Mouse (Mus musculus): ENCODE data around the gene Kif16b. TPM values are rescaled to one million over a fixed set of nuclear protein-coding genes. Genes with fewer than 3 reads are reported as not detected.

Kif16b gene
- polyA plus RNA-seq, 1 experiment from 2014 or later, result 3.7 TPM

- ATAC-seq (ENCODE audit: low FRiP score, low read depth), result no peak
- no peak overlapping the region for H3K9ac ChIP-seq
- H3K27me3 ChIP-seq, result no peaks in the 10 kb centered on the region
- peaks cover 6% of the 10 kb centered on the region; the same call in 1 of the 2 replicates for H3K36me3 ChIP-seq
- no peak overlapping the region for H3K4me3 ChIP-seq
- 87% methylated on average over 6 of the region's 6 CpGs for WGBS
- H3K9me3 ChIP-seq, result no peaks in the 10 kb centered on the region
- H3K4me2 ChIP-seq, result no peak overlapping the region
- no peaks in the 10 kb centered on the region for H3K4me1 ChIP-seq (replicated peaks)
- H3K27ac ChIP-seq (replicated peaks), result no peak overlapping the region
Measured at GRCm38 (mm10) chr2:142860994-142861393, 40.3 kb downstream of the Kif16b start.

- 64% methylated on average over 4 of the region's 4 CpGs for WGBS
- no peak for ATAC-seq (ENCODE audit: low FRiP score, low read depth)
- H3K9me3 ChIP-seq, result no peaks in the 10 kb centered on the region
Measured at GRCm38 (mm10) chr2:142859452-142859851, 41.9 kb downstream of the Kif16b start.

GRCm38 (mm10) chr2:142838775-142839174, 62.6 kb downstream of the Kif16b start:
- Histone ChIP-seq H3K9me3 (no peaks in the 10 kb centered on the region), H3K4me3 (no peak overlapping the region), H3K27ac (replicated peaks) (no peak overlapping the region), H3K4me1 (replicated peaks) (no peaks in the 10 kb centered on the region), H3K4me2 (no peak overlapping the region), H3K27me3 (no peaks in the 10 kb centered on the region), H3K36me3 (no peaks in the 10 kb centered on the region), H3K9ac (no peak overlapping the region)
- ATAC-seq (ENCODE audit: low FRiP score, low read depth), result no peak
- 79% methylated on average over 3 of the region's 3 CpGs for WGBS

More at GRCm38 (mm10) chr2:142859452-142859851, 41.9 kb downstream of the Kif16b start:
- Histone ChIP-seq H3K4me2 (no peak overlapping the region), H3K27ac (replicated peaks) (no peak overlapping the region), H3K36me3 (peaks cover 6% of the 10 kb centered on the region; the same call in 1 of the 2 replicates), H3K4me1 (replicated peaks) (no peaks in the 10 kb centered on the region), H3K9ac (no peak overlapping the region), H3K4me3 (no peak overlapping the region), H3K27me3 (no peaks in the 10 kb centered on the region)

- Histone ChIP-seq H3K4me3 (no peak overlapping the region), H3K4me1 (replicated peaks) (no peaks in the 10 kb centered on the region), H3K36me3 (no peaks in the 10 kb centered on the region), H3K27me3 (no peaks in the 10 kb centered on the region), H3K9ac (no peak overlapping the region), H3K4me2 (no peak overlapping the region), H3K27ac (replicated peaks) (no peak overlapping the region), H3K9me3 (no peaks in the 10 kb centered on the region)
- WGBS, result 81% methylated on average over 1 of the region's 1 CpGs
- ATAC-seq (ENCODE audit: low FRiP score, low read depth), result no peak
Measured at GRCm38 (mm10) chr2:142838118-142838517, 63.2 kb downstream of the Kif16b start.

- no peak for ATAC-seq (ENCODE audit: low FRiP score, low read depth)
- Histone ChIP-seq H3K9me3 (no peaks in the 10 kb centered on the region), H3K36me3 (no peaks in the 10 kb centered on the region), H3K4me3 (no peak overlapping the region), H3K27ac (replicated peaks) (no peak overlapping the region), H3K4me1 (replicated peaks) (no peaks in the 10 kb centered on the region), H3K27me3 (no peaks in the 10 kb centered on the region), H3K4me2 (no peak overlapping the region), H3K9ac (no peak overlapping the region)
- 92% methylated on average over 3 of the region's 3 CpGs for WGBS
Measured at GRCm38 (mm10) chr2:142834751-142835150, 66.6 kb downstream of the Kif16b start.

GRCm38 (mm10) chr2:142832617-142833422, 68.5 kb downstream of the Kif16b start:
- WGBS, result 45% methylated on average over 10 of the region's 10 CpGs
- ATAC-seq (ENCODE audit: low FRiP score, low read depth), result no peak
- H3K9me3 ChIP-seq, result no peaks in the 10 kb centered on the region

GRCm38 (mm10) chr2:142813033-142813432, 88.3 kb downstream of the Kif16b start:
- peak; percentile 76 for ATAC-seq (ENCODE audit: low FRiP score, low read depth)
- H3K36me3 ChIP-seq, result no peaks in the 10 kb centered on the region
- H3K27me3 ChIP-seq, result no peaks in the 10 kb centered on the region
- 44% methylated on average over 2 of the region's 2 CpGs for WGBS
- no peak overlapping the region for H3K27ac ChIP-seq (replicated peaks)
- no peaks in the 10 kb centered on the region for H3K9me3 ChIP-seq
- H3K9ac ChIP-seq, result no peak overlapping the region
- no peak overlapping the region for H3K4me3 ChIP-seq
- H3K4me1 ChIP-seq (replicated peaks), result 0 out of 2 replicates have a peak, but pooled peaks cover 3% of the 10 kb centered on the region
- H3K4me2 ChIP-seq, result no peak overlapping the region

More at GRCm38 (mm10) chr2:142832617-142833422, 68.5 kb downstream of the Kif16b start:
- H3K27ac ChIP-seq (replicated peaks), result no peak overlapping the region
- H3K4me2 ChIP-seq, result no peak overlapping the region
- no peaks in the 10 kb centered on the region for H3K27me3 ChIP-seq
- no peaks in the 10 kb centered on the region for H3K36me3 ChIP-seq
- H3K4me3 ChIP-seq, result no peak overlapping the region
- H3K4me1 ChIP-seq (replicated peaks), result no peaks in the 10 kb centered on the region
- no peak overlapping the region for H3K9ac ChIP-seq

GRCm38 (mm10) chr2:142803760-142804448, 97.4 kb downstream of the Kif16b start:
- Histone ChIP-seq H3K9me3 (no peaks in the 10 kb centered on the region), H3K27me3 (no peaks in the 10 kb centered on the region), H3K4me3 (no peak overlapping the region), H3K27ac (replicated peaks) (no peak overlapping the region), H3K4me2 (no peak overlapping the region), H3K9ac (no peak overlapping the region), H3K36me3 (no peaks in the 10 kb centered on the region), H3K4me1 (replicated peaks) (no peaks in the 10 kb centered on the region)
- 95% methylated on average over 1 of the region's 1 CpGs for WGBS
- ATAC-seq (ENCODE audit: low FRiP score, low read depth), result no peak

GRCm38 (mm10) chr2:142797310-142797709, 104.0 kb downstream of the Kif16b start:
- no peak overlapping the region for H3K9ac ChIP-seq
- ATAC-seq (ENCODE audit: low FRiP score, low read depth), result no peak
- H3K4me2 ChIP-seq, result no peak overlapping the region
- no peaks in the 10 kb centered on the region for H3K27me3 ChIP-seq
- no peaks in the 10 kb centered on the region for H3K4me1 ChIP-seq (replicated peaks)
- H3K27ac ChIP-seq (replicated peaks), result no peak overlapping the region
- no peak overlapping the region for H3K4me3 ChIP-seq
- WGBS, result 61% methylated on average over 6 of the region's 6 CpGs
- no peaks in the 10 kb centered on the region for H3K9me3 ChIP-seq
- no peaks in the 10 kb centered on the region for H3K36me3 ChIP-seq

- H3K27ac ChIP-seq (replicated peaks), result no peak overlapping the region
Measured at GRCm38 (mm10) chr2:142775358-142775757, 126.0 kb downstream of the Kif16b start.

GRCm38 (mm10) chr2:142774752-142775151, 126.6 kb downstream of the Kif16b start:
- no peak for ATAC-seq (ENCODE audit: low FRiP score, low read depth)
- peaks cover 5% of the 10 kb centered on the region for H3K4me1 ChIP-seq (replicated peaks)
- H3K36me3 ChIP-seq, result no peaks in the 10 kb centered on the region
- no peaks in the 10 kb centered on the region for H3K9me3 ChIP-seq
- H3K4me2 ChIP-seq, result no peak overlapping the region
- H3K27ac ChIP-seq (replicated peaks), result no peak overlapping the region
- H3K4me3 ChIP-seq, result no peak overlapping the region
- H3K9ac ChIP-seq, result no peak overlapping the region
- H3K27me3 ChIP-seq, result no peaks in the 10 kb centered on the region
- 81% methylated on average over 1 of the region's 1 CpGs for WGBS

More at GRCm38 (mm10) chr2:142775358-142775757, 126.0 kb downstream of the Kif16b start:
- no peaks in the 10 kb centered on the region for H3K4me1 ChIP-seq (replicated peaks)
- ATAC-seq (ENCODE audit: low FRiP score, low read depth), result no peak
- no peaks in the 10 kb centered on the region for H3K27me3 ChIP-seq
- H3K9me3 ChIP-seq, result no peaks in the 10 kb centered on the region
- H3K4me3 ChIP-seq, result no peak overlapping the region
- no peak overlapping the region for H3K4me2 ChIP-seq
- H3K36me3 ChIP-seq, result no peaks in the 10 kb centered on the region
- no peak overlapping the region for H3K9ac ChIP-seq
- 58% methylated on average over 1 of the region's 1 CpGs for WGBS

GRCm38 (mm10) chr2:142769647-142770121, 131.6 kb downstream of the Kif16b start:
- ATAC-seq (ENCODE audit: low FRiP score, low read depth), result peak; percentile 45; the same call in 1 of the 2 replicates
- H3K27me3 ChIP-seq, result no peaks in the 10 kb centered on the region
- peak overlapping the region; percentile 48 for H3K27ac ChIP-seq (replicated peaks)
- H3K9me3 ChIP-seq, result no peaks in the 10 kb centered on the region
- H3K9ac ChIP-seq, result no peak overlapping the region
- H3K4me2 ChIP-seq, result peak overlapping the region; percentile 26; the same call in 1 of the 2 replicates
- WGBS, result 47% methylated on average over 11 of the region's 11 CpGs
- H3K4me1 ChIP-seq (replicated peaks), result peaks cover 9% of the 10 kb centered on the region
- no peak overlapping the region for H3K4me3 ChIP-seq
- H3K36me3 ChIP-seq, result no peaks in the 10 kb centered on the region

Measured in hindbrain, embryonic 15.5 days (tissue).